Mouse (Mus musculus) intestine, embryonic 16.5 days (tissue): ENCODE measurements around the gene Grm7. TPM values are rescaled to one million over a fixed set of nuclear protein-coding genes. Genes with fewer than 3 reads are reported as not detected.

ENCODE experiments used
- ATAC-seq: fragments of 200-750 bp; cut with Nextera tagmentation; 2 replicates; pipeline ENCODE4 v1.8.0; 2017; ENCODE audit warnings: moderate TSS enrichment, moderate library complexity
- H3K27ac ChIP-seq: fragments of 300-500 bp; sonication (generic); 2 replicates; pipeline ENCODE4 v1.5.1; 2014; ENCODE audit warnings: mild to moderate bottlenecking, low read length
- H3K27me3 ChIP-seq: fragments of 300-500 bp; sonication (generic); replicated peaks from 2 replicates; pipeline ENCODE4 v1.6.1; 2014; ENCODE audit warnings: low read length, control low read depth, mixed read lengths; ENCODE audit not compliant: control insufficient read depth, insufficient read depth
- H3K36me3 ChIP-seq: fragments of 300-500 bp; sonication (generic); 2 replicates; pipeline ENCODE4 v1.6.1; 2014; ENCODE audit warnings: low read length, control low read depth; ENCODE audit not compliant: control insufficient read depth, insufficient read depth
- H3K4me1 ChIP-seq: fragments of 300-500 bp; sonication (generic); 2 replicates; pipeline ENCODE4 v1.6.1; 2014; ENCODE audit warnings: low read length, control low read depth, mixed read lengths; ENCODE audit not compliant: control insufficient read depth, insufficient read depth
- H3K4me2 ChIP-seq: fragments of 300-500 bp; sonication (generic); 2 replicates; pipeline ENCODE4 v1.6.1; 2014; ENCODE audit warnings: low read depth, low read length, control low read depth
- H3K4me3 ChIP-seq: fragments of 300-500 bp; sonication (generic); 2 replicates; pipeline ENCODE4 v1.5.1; 2014; ENCODE audit warnings: mild to moderate bottlenecking, low read length
- H3K9ac ChIP-seq: fragments of 300-500 bp; sonication (generic); 2 replicates; pipeline ENCODE4 v1.6.1; 2014; ENCODE audit warnings: low read depth, low read length
- H3K9me3 ChIP-seq: fragments of 300-500 bp; sonication (generic); 2 replicates; pipeline ENCODE4 v1.6.1; 2016; ENCODE audit warnings: low read length, control low read depth; ENCODE audit not compliant: control insufficient read depth
- WGBS: fragments of 180-500 bp; shearing (Covaris S2); extraction: QIAGEN DNeasy Blood & Tissue Kit; methylation state at CpG from one replicate; pipeline ENCODE4 v1.1.7; 2014; 5-methylcytosine and 5-hydroxymethylcytosine counted together
- polyA plus RNA-seq: library from polyadenylated mRNA; unstranded; fragments of >200 nt; fragmentation: Nextera tagmentation; extraction: Ambion mirVana; gene quantifications from 2 replicates; pipeline ENCODE4 v1.2.1, GENCODE M21; 2015

Grm7 gene
- polyA plus RNA-seq, 1 experiment from 2014 or later, result 1.0 TPM

GRCm38 (mm10) chr6:111371581-111372349, 726.4 kb downstream of the Grm7 start:
- ATAC-seq, result no peak
- WGBS, result 23% methylated on average over 4 of the region's 4 CpGs
- Histone ChIP-seq H3K36me3 (no peaks in the 10 kb centered on the region), H3K27me3 (no peaks in the 10 kb centered on the region), H3K4me1 (no peaks in the 10 kb centered on the region), H3K27ac (no peak overlapping the region), H3K4me3 (no peak overlapping the region), H3K4me2 (no peak overlapping the region), H3K9ac (no peak overlapping the region), H3K9me3 (no peaks in the 10 kb centered on the region)

GRCm38 (mm10) chr6:111372626-111373380, 727.4 kb downstream of the Grm7 start:
- no peaks in the 10 kb centered on the region for H3K4me1 ChIP-seq
- ATAC-seq, result no peak
- H3K4me3 ChIP-seq, result no peak overlapping the region
- no peak overlapping the region for H3K4me2 ChIP-seq
- H3K9ac ChIP-seq, result no peak overlapping the region
- H3K27me3 ChIP-seq, result no peaks in the 10 kb centered on the region
- no peak overlapping the region for H3K27ac ChIP-seq
- H3K9me3 ChIP-seq, result no peaks in the 10 kb centered on the region
- WGBS, result 42% methylated on average over 11 of the region's 11 CpGs
- no peaks in the 10 kb centered on the region for H3K36me3 ChIP-seq

- 75% methylated on average over 2 of the region's 2 CpGs for WGBS
- Histone ChIP-seq H3K4me1 (no peaks in the 10 kb centered on the region), H3K27me3 (no peaks in the 10 kb centered on the region), H3K9me3 (no peaks in the 10 kb centered on the region), H3K9ac (no peak overlapping the region), H3K27ac (no peak overlapping the region), H3K36me3 (no peaks in the 10 kb centered on the region), H3K4me3 (no peak overlapping the region), H3K4me2 (no peak overlapping the region)
- no peak for ATAC-seq
Observed at GRCm38 (mm10) chr6:111380710-111381109, 735.3 kb downstream of the Grm7 start.

- no peak for ATAC-seq
- WGBS, result 79% methylated on average over 8 of the region's 8 CpGs
Observed at GRCm38 (mm10) chr6:111408750-111409149, 763.4 kb downstream of the Grm7 start.

GRCm38 (mm10) chr6:111424737-111425136, 779.4 kb downstream of the Grm7 start:
- Histone ChIP-seq H3K27ac (no peak overlapping the region), H3K9me3 (no peaks in the 10 kb centered on the region), H3K36me3 (no peaks in the 10 kb centered on the region), H3K4me2 (no peak overlapping the region), H3K4me1 (no peaks in the 10 kb centered on the region), H3K4me3 (no peak overlapping the region), H3K9ac (no peak overlapping the region), H3K27me3 (no peaks in the 10 kb centered on the region)
- WGBS, result 84% methylated on average over 1 of the region's 1 CpGs
- no peak for ATAC-seq

More at GRCm38 (mm10) chr6:111408750-111409149, 763.4 kb downstream of the Grm7 start:
- no peak overlapping the region for H3K27ac ChIP-seq
- H3K27me3 ChIP-seq, result no peaks in the 10 kb centered on the region
- H3K4me1 ChIP-seq, result no peaks in the 10 kb centered on the region
- H3K4me3 ChIP-seq, result no peak overlapping the region
- H3K4me2 ChIP-seq, result no peak overlapping the region
- no peaks in the 10 kb centered on the region for H3K9me3 ChIP-seq
- H3K9ac ChIP-seq, result no peak overlapping the region
- H3K36me3 ChIP-seq, result no peaks in the 10 kb centered on the region

- H3K36me3 ChIP-seq, result no peaks in the 10 kb centered on the region
- H3K4me3 ChIP-seq, result no peak overlapping the region
- 73% methylated on average over 2 of the region's 2 CpGs for WGBS
- no peaks in the 10 kb centered on the region for H3K9me3 ChIP-seq
- no peaks in the 10 kb centered on the region for H3K4me1 ChIP-seq
- H3K27ac ChIP-seq, result no peak overlapping the region
- H3K27me3 ChIP-seq, result no peaks in the 10 kb centered on the region
- no peak for ATAC-seq
- no peak overlapping the region for H3K4me2 ChIP-seq
- no peak overlapping the region for H3K9ac ChIP-seq
Observed at GRCm38 (mm10) chr6:111446228-111446627, 800.8 kb downstream of the Grm7 start.

- Histone ChIP-seq H3K9me3 (no peaks in the 10 kb centered on the region), H3K4me3 (no peak overlapping the region), H3K27ac (no peak overlapping the region), H3K9ac (no peak overlapping the region), H3K4me1 (no peaks in the 10 kb centered on the region), H3K27me3 (no peaks in the 10 kb centered on the region), H3K36me3 (no peaks in the 10 kb centered on the region), H3K4me2 (no peak overlapping the region)
- ATAC-seq, result no peak
Observed at GRCm38 (mm10) chr6:111447851-111448250, 802.5 kb downstream of the Grm7 start.

GRCm38 (mm10) chr6:111449054-111449783, 803.8 kb downstream of the Grm7 start:
- ATAC-seq, result no peak
- Histone ChIP-seq H3K4me3 (no peak overlapping the region), H3K9me3 (no peaks in the 10 kb centered on the region), H3K36me3 (no peaks in the 10 kb centered on the region), H3K27ac (no peak overlapping the region), H3K9ac (no peak overlapping the region), H3K27me3 (no peaks in the 10 kb centered on the region), H3K4me1 (no peaks in the 10 kb centered on the region), H3K4me2 (no peak overlapping the region)
- 42% methylated on average over 3 of the region's 3 CpGs for WGBS

GRCm38 (mm10) chr6:111481866-111482265, 836.5 kb downstream of the Grm7 start:
- no peak overlapping the region for H3K4me2 ChIP-seq
- no peaks in the 10 kb centered on the region for H3K36me3 ChIP-seq
- H3K27ac ChIP-seq, result no peak overlapping the region
- H3K4me3 ChIP-seq, result no peak overlapping the region
- H3K9me3 ChIP-seq, result no peaks in the 10 kb centered on the region
- no peak overlapping the region for H3K9ac ChIP-seq
- WGBS, result 65% methylated on average over 1 of the region's 1 CpGs
- H3K4me1 ChIP-seq, result no peaks in the 10 kb centered on the region
- no peak for ATAC-seq
- H3K27me3 ChIP-seq, result no peaks in the 10 kb centered on the region
